Mouse (Mus musculus): Measurements from ENCODE around the gene Nmu. TPM values are rescaled to one million over a fixed set of nuclear protein-coding genes. Genes with fewer than 3 reads are reported as not detected.

Nmu gene
- total and polyA plus RNA-seq, 3 experiments, result not detected

GRCm38 (mm10) chr5:76288256-76288655, 75.3 kb downstream of the Nmu start:
- DNase-seq (ENCODE audit: low spot score), result no peak
- H3K4me3 ChIP-seq (ENCODE audit: low read depth, low read length), result no peak overlapping the region
- peaks cover 19% of the 10 kb centered on the region; the same call in 1 of the 2 replicates for H3K4me1 ChIP-seq (ENCODE audit: insufficient read depth, low read depth, low read length)
- no peaks in the 10 kb centered on the region for H3K27me3 ChIP-seq (ENCODE audit: insufficient read depth, low read length)
- ATAC-seq (ENCODE audit: extremely low read depth, insufficient number of reproducible peaks, low FRiP score, poor library complexity, severe bottlenecking), result no peak
- H3K36me3 ChIP-seq (replicated peaks), result peaks cover 23% of the 10 kb centered on the region
- H3K9me3 ChIP-seq (replicated peaks), result no peaks in the 10 kb centered on the region
- TF ChIP-seq CTCF (IDR thresholded peaks at IDR 0.05; ENCODE audit: low read depth, low read length) (no peak), POLR2AphosphoS5 (IDR thresholded peaks at IDR 0.05; ENCODE audit: insufficient replicate concordance, low read depth, low read length) (no peak), TAL1 (conservative IDR thresholded peaks at IDR 0.05; ENCODE audit: low read depth, low read length) (no peak), GATA2 (IDR thresholded peaks at IDR 0.05; ENCODE audit: borderline replicate concordance, low read depth, low read length) (no peak), GATA1 (IDR thresholded peaks at IDR 0.05; ENCODE audit: borderline replicate concordance, low read length) (no peak)

DNA sequence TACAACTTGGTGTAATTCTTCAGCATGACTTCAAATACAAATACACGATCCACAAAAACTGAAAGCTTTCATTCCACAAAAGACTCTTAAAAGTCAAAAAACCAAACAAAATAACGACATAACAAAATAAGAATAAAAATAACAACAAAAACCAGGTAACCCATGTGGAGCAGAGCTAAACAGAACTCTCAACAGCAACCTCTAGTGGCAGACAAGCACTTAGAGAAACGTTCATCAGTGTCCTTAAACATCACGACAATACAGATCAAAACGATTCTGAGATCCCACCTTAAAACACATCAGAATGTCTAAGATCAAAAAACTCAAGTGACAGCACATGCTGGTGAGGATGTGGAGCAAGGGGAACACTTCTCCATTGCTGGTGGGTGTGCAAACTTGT, 76.5 kb downstream of the Nmu start:
- Histone ChIP-seq H3K9me3 (replicated peaks) (no peaks in the 10 kb centered on the region), H3K36me3 (replicated peaks) (peaks cover 27% of the 10 kb centered on the region), H3K27me3 (ENCODE audit: insufficient read depth, low read length) (no peaks in the 10 kb centered on the region), H3K4me3 (ENCODE audit: low read depth, low read length) (no peak overlapping the region), H3K4me1 (ENCODE audit: insufficient read depth, low read depth, low read length) (peaks cover 19% of the 10 kb centered on the region; the same call in 1 of the 2 replicates)
- no peak for ATAC-seq (ENCODE audit: extremely low read depth, insufficient number of reproducible peaks, low FRiP score, poor library complexity, severe bottlenecking)
- TF ChIP-seq GATA2 (IDR thresholded peaks at IDR 0.05; ENCODE audit: borderline replicate concordance, low read depth, low read length) (no peak), GATA1 (IDR thresholded peaks at IDR 0.05; ENCODE audit: borderline replicate concordance, low read length) (no peak), POLR2AphosphoS5 (IDR thresholded peaks at IDR 0.05; ENCODE audit: insufficient replicate concordance, low read depth, low read length) (no peak), CTCF (IDR thresholded peaks at IDR 0.05; ENCODE audit: low read depth, low read length) (no peak), TAL1 (conservative IDR thresholded peaks at IDR 0.05; ENCODE audit: low read depth, low read length) (no peak)
- no peak for DNase-seq (ENCODE audit: low spot score)

GRCm38 (mm10) chr5:76285699-76286098, 77.9 kb downstream of the Nmu start:
- no peak for ATAC-seq (ENCODE audit: extremely low read depth, insufficient number of reproducible peaks, low FRiP score, poor library complexity, severe bottlenecking)
- no peaks in the 10 kb centered on the region for H3K27me3 ChIP-seq (ENCODE audit: insufficient read depth, low read length)
- no peak for DNase-seq (ENCODE audit: low spot score)
- H3K9me3 ChIP-seq (replicated peaks), result no peaks in the 10 kb centered on the region
- peaks cover 28% of the 10 kb centered on the region for H3K36me3 ChIP-seq (replicated peaks)
- no peak overlapping the region for H3K4me3 ChIP-seq (ENCODE audit: low read depth, low read length)
- TF ChIP-seq GATA1 (IDR thresholded peaks at IDR 0.05; ENCODE audit: borderline replicate concordance, low read length) (no peak), CTCF (IDR thresholded peaks at IDR 0.05; ENCODE audit: low read depth, low read length) (no peak), POLR2AphosphoS5 (IDR thresholded peaks at IDR 0.05; ENCODE audit: insufficient replicate concordance, low read depth, low read length) (no peak), TAL1 (conservative IDR thresholded peaks at IDR 0.05; ENCODE audit: low read depth, low read length) (no peak), GATA2 (IDR thresholded peaks at IDR 0.05; ENCODE audit: borderline replicate concordance, low read depth, low read length) (no peak)
- H3K4me1 ChIP-seq (ENCODE audit: insufficient read depth, low read depth, low read length), result peaks cover 20% of the 10 kb centered on the region; the same call in 1 of the 2 replicates

GRCm38 (mm10) chr5:76283890-76284289, 79.7 kb downstream of the Nmu start:
- peaks cover 22% of the 10 kb centered on the region for H3K36me3 ChIP-seq (replicated peaks)
- no peak overlapping the region for H3K4me3 ChIP-seq (ENCODE audit: low read depth, low read length)
- DNase-seq (ENCODE audit: low spot score) (no peak), ATAC-seq (ENCODE audit: extremely low read depth, insufficient number of reproducible peaks, low FRiP score, poor library complexity, severe bottlenecking) (no peak)
- peaks cover 15% of the 10 kb centered on the region; the same call in 1 of the 2 replicates for H3K4me1 ChIP-seq (ENCODE audit: insufficient read depth, low read depth, low read length)
- no peaks in the 10 kb centered on the region for H3K27me3 ChIP-seq (ENCODE audit: insufficient read depth, low read length)
- TF ChIP-seq GATA2 (IDR thresholded peaks at IDR 0.05; ENCODE audit: borderline replicate concordance, low read depth, low read length) (no peak), POLR2AphosphoS5 (IDR thresholded peaks at IDR 0.05; ENCODE audit: insufficient replicate concordance, low read depth, low read length) (no peak), GATA1 (IDR thresholded peaks at IDR 0.05; ENCODE audit: borderline replicate concordance, low read length) (no peak), TAL1 (conservative IDR thresholded peaks at IDR 0.05; ENCODE audit: low read depth, low read length) (no peak), CTCF (IDR thresholded peaks at IDR 0.05; ENCODE audit: low read depth, low read length) (no peak)
- no peaks in the 10 kb centered on the region for H3K9me3 ChIP-seq (replicated peaks)

Other genes starting within 250 kb of the Nmu start
- gene Srd5a3, start 223.5 kb downstream of the Nmu start, total RNA-seq (2014; fragmentation: Nextera tagmentation), result 52.2 and 57.0 TPM in 2 replicates
- 45.4 and 70.0 TPM in 2 replicates for gene Srd5a3, start 223.5 kb downstream of the Nmu start, total RNA-seq (2017)
- gene Srd5a3, start 223.5 kb downstream of the Nmu start, polyA plus RNA-seq (2012), result 58.4 and 99.0 TPM in 2 replicates
- gene Tmem165, start 179.9 kb downstream of the Nmu start, total RNA-seq (2014; fragmentation: Nextera tagmentation), result 70.1 and 87.2 TPM in 2 replicates
- gene Tmem165, start 179.9 kb downstream of the Nmu start, total RNA-seq (2017), result 66.7 and 91.4 TPM in 2 replicates
- 49.9 and 73.9 TPM in 2 replicates for gene Tmem165, start 179.9 kb downstream of the Nmu start, polyA plus RNA-seq (2012)
- 25.3 and 27.2 TPM in 2 replicates for gene Clock, start 59.0 kb downstream of the Nmu start, total RNA-seq (2014; fragmentation: Nextera tagmentation)
- 16.4 and 16.7 TPM in 2 replicates for gene Clock, start 59.0 kb downstream of the Nmu start, total RNA-seq (2017)
- gene Clock, start 59.0 kb downstream of the Nmu start, polyA plus RNA-seq (2012), result 0.58 and 0.82 TPM in 2 replicates
- not detected in 2 replicates for gene Pdcl2, start 32.6 kb downstream of the Nmu start, total RNA-seq (2014; fragmentation: Nextera tagmentation)
- not detected in 2 replicates for gene Pdcl2, start 32.6 kb downstream of the Nmu start, total RNA-seq (2017)
- not detected in 2 replicates for gene Pdcl2, start 32.6 kb downstream of the Nmu start, polyA plus RNA-seq (2012)
- not detected in 2 replicates for gene Gm7271, start 120.3 kb upstream of the Nmu start, total RNA-seq (2014; fragmentation: Nextera tagmentation)
- gene Gm7271, start 120.3 kb upstream of the Nmu start, total RNA-seq (2017), result not detected in 2 replicates
- gene Gm7271, start 120.3 kb upstream of the Nmu start, polyA plus RNA-seq (2012), result not detected in 2 replicates
- 44.9 and 59.6 TPM in 2 replicates for gene Exoc1, start 165.5 kb upstream of the Nmu start, total RNA-seq (2014; fragmentation: Nextera tagmentation)
- gene Exoc1, start 165.5 kb upstream of the Nmu start, total RNA-seq (2017), result 72.3 and 73.8 TPM in 2 replicates
- gene Exoc1, start 165.5 kb upstream of the Nmu start, polyA plus RNA-seq (2012), result 1.6 and 2.2 TPM in 2 replicates
- gene Cep135, start 224.9 kb upstream of the Nmu start, total RNA-seq (2014; fragmentation: Nextera tagmentation), result 18.4 and 21.4 TPM in 2 replicates
- 18.6 and 21.4 TPM in 2 replicates for gene Cep135, start 224.9 kb upstream of the Nmu start, total RNA-seq (2017)
- 2.4 and 3.6 TPM in 2 replicates for gene Cep135, start 224.9 kb upstream of the Nmu start, polyA plus RNA-seq (2012)

All from G1E (cell line).